Mouse (Mus musculus): ENCODE results near the gene Nadk2.

The Nadk2 gene

GRCm38 (mm10) chr15:9130772-9131498 lies 59.9 kb downstream of the Nadk2 start:
- intact Hi-C loops (cut with DNase I), result no loop called here

- intact Hi-C loops (cut with DNase I), result no loop called here
Observed at GRCm38 (mm10) chr15:9131499-9131888, 60.4 kb downstream of the Nadk2 start.

DNA sequence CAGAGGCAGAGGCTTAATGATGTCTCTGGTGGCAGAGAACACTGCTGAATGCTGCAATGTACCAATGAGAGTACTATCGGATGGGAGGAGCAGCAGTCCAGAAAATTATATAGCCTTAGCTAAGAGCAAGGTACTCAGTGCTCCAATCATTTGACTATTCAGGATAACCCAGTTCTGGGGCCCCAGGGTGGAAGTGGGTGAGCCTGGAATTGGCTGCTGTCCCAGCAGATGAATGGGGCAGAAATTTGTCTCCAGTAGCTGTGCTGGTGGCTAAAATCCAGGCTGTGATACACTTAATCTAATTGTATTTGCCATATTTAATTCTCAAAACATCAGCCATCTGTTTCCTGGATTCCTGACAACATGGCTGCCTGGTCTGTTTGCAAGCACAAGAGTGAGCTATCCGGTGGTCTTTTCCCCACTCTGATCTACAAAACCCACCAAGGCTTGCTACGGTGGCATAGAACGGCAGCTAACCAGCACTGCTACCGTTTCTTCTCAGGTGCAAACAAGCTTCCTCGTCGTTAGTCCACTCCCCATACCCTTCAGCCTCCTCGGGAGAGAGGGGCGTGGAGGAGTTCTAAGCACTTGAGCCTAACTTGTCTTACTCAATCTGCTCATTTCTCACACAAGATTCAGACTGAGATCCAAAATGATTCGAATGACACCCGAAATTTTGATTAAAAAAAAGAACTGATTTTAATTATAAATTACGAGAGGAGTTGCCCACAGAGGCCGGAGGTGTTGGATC lies 61.8 kb downstream of the Nadk2 start:
- intact Hi-C loops (cut with DNase I), result no loop called here

- intact Hi-C loops (cut with DNase I), result no loop called here
Observed at GRCm38 (mm10) chr15:9134891-9135507, 63.9 kb downstream of the Nadk2 start.

DNA sequence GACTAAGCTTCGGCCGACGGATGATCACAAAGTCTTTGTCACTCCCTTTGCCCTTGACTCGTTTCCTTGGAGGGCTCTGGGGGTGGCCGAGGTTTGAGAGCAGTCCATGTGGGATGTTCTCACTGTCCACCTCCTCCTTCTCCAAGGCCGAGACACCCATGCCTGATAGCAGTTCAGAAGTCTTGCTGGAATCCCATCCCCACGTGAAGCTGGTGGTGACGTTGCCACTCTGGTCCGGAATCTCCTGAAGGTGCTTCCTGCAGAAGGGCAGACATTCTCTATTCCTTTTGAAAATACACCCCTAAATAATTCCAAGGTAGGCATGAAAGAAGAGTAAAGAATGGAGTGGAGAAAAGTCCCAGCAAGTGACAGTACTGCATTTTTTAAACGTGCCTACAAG lies 68.4 kb downstream of the Nadk2 start:
- intact Hi-C loops (cut with DNase I), result no loop called here

- intact Hi-C loops (cut with DNase I), result no loop called here
Observed at GRCm38 (mm10) chr15:9140252-9140680, 69.2 kb downstream of the Nadk2 start, which contains the start of gene Lmbrd2. Gene Lmbrd2, plus strand, starts transcription at chr15:9140550.

GRCm38 (mm10) chr15:9140684-9141171 lies 69.7 kb downstream of the Nadk2 start:
- intact Hi-C loops (cut with DNase I), result no loop called here

DNA sequence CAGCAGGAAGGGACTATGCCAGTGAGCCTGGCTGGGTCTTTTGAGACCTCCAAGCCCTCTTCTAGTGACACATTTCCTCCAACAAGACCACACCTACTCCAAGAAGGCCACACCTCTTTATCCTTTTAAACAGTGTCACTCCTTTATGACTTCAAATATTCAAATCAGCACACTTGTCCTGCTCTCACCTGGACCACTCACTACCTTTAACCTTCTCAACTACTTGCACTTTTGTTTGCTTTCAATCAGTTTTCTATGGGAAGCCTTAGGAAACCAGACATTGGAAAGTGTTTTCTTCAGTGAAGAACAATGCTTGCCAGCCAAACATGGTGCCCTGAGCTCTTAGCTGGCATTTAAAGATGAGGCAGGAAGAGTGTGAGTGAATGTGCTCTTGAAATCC lies 84.3 kb downstream of the Nadk2 start, which contains the start of gene Skp2:
TSS of gene Skp2 (minus strand) at position 101 of the 400 bp plus-strand sequence.
- intact Hi-C loops (cut with DNase I), result no loop called here

Measured in adrenal gland (tissue).